Mouse (Mus musculus): ENCODE data around the gene Cyp2b9.
"Not testable (repeated sequence)": the region's sequence is repeated elsewhere in the genome, so short reads cannot be mapped to it uniquely, and the experiment has no call there.

The Cyp2b9 gene

GRCm38 (mm10) chr7:26173111-26173510 lies at the start of gene Cyp2b9:
Gene Cyp2b9 (plus strand): TSS chr7:26173411.
- DNase-seq (ENCODE audit: low spot score in 2 of 2): not testable (repeated sequence)

- not testable (repeated sequence) for DNase-seq (ENCODE audit: low spot score in 2 of 2)
Observed at GRCm38 (mm10) chr7:26139623-26140022, 33.6 kb upstream of the Cyp2b9 start.

GRCm38 (mm10) chr7:26143657-26144056 lies 29.6 kb upstream of the Cyp2b9 start:
- not testable (repeated sequence) for DNase-seq (ENCODE audit: low spot score in 2 of 2)

- not testable (repeated sequence) for DNase-seq (ENCODE audit: low spot score in 2 of 2)
Observed at GRCm38 (mm10) chr7:26168765-26169536, 4.3 kb upstream of the Cyp2b9 start.

- DNase-seq (ENCODE audit: low spot score in 2 of 2): no peak
Observed at GRCm38 (mm10) chr7:26201083-26201482, 27.9 kb downstream of the Cyp2b9 start.

GRCm38 (mm10) chr7:26260034-26260433 lies 86.8 kb downstream of the Cyp2b9 start, which contains the start of gene Vmn1r184:
Gene Vmn1r184 (plus strand): TSS chr7:26260334.
- DNase-seq (ENCODE audit: low spot score in 2 of 2): not testable (repeated sequence)

Measured in frontal cortex, postnatal 10 days (tissue).